In the genomic region with DNA sequence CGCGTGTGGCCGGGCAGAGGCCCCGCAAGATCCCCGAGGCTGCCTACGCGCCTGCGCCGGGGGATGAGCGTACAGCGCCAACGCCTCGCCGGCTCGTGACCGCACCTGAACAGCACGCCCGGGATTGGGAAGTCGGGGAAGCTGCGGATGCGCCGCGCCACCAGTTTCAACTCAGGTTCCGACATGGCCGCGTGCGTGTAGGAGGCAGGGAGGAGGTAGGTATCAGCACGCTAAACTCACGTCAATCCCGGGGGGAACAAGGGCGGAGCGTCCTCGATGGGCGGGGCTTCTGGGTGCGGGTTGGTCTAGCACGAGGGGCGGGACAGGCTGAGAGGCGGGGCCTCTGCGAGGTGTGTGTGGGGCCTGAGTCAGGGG, we compare ENCODE assay signal across 8 mouse cellular contexts. TPM values are rescaled to one million over a fixed set of nuclear protein-coding genes. Genes with fewer than 3 reads are reported as not detected.
DNase-seq lines count a peak whose midpoint lies in the region; ATAC-seq lines count a peak whose summit lies in the region.

A gene (minus strand): TSS at position 262 of the 375 bp plus-strand sequence.

- peaks cover 28% of the 10 kb centered on the region for H3K36me3 ChIP-seq in heart, embryonic 14.5 days (ENCODE audit: control insufficient read depth, insufficient read depth, low read length)
- peaks cover 34% of the 10 kb centered on the region for H3K36me3 ChIP-seq in liver, embryonic 13.5 days
- peaks cover 12% of the 10 kb centered on the region for H3K36me3 ChIP-seq in stomach, embryonic 16.5 days (ENCODE audit: control insufficient read depth, insufficient read depth, low read length)

- no peaks in the 10 kb centered on the region for H3K9me3 ChIP-seq in heart, embryonic 14.5 days (ENCODE audit: control insufficient read depth, low read length)
- H3K9me3 ChIP-seq in liver, embryonic 13.5 days (replicated peaks): no peaks in the 10 kb centered on the region
- H3K9me3 ChIP-seq in stomach, embryonic 16.5 days (replicated peaks; ENCODE audit: control insufficient read depth, low read length): no peaks in the 10 kb centered on the region

- no peaks in the 10 kb centered on the region for H3K27me3 ChIP-seq in heart, embryonic 14.5 days (ENCODE audit: control insufficient read depth, insufficient read depth, low read length)
- no peaks in the 10 kb centered on the region for H3K27me3 ChIP-seq in liver, embryonic 13.5 days
- no peaks in the 10 kb centered on the region for H3K27me3 ChIP-seq in stomach, embryonic 16.5 days (ENCODE audit: control insufficient read depth, insufficient read depth, low read length)

- H3K4me1 ChIP-seq in heart, embryonic 14.5 days (ENCODE audit: control insufficient read depth in 2 of 2, insufficient read depth in 2 of 2, low read length in 2 of 2): peaks cover 25 to 36% of the 10 kb centered on the region in 2 experiments
- H3K4me1 ChIP-seq in liver, embryonic 13.5 days (replicated peaks): peaks cover 59% of the 10 kb centered on the region
- H3K4me1 ChIP-seq in stomach, embryonic 16.5 days (ENCODE audit: control insufficient read depth, insufficient read depth, low read length): peaks cover 34% of the 10 kb centered on the region

- H3K27ac ChIP-seq in heart, embryonic 14.5 days (replicated peaks in 1 of 2; ENCODE audit: control insufficient read depth in 1 of 2, insufficient read depth in 1 of 2, low read depth in 2 of 2, low read length in 2 of 2): peak within 1 kb of the TSS in 1 of 2 experiments; percentile 60; a peak in 2 of 4 replicates
- peak within 1 kb of the TSS; percentile 88 for H3K27ac ChIP-seq in liver, embryonic 13.5 days
- peak within 1 kb of the TSS; percentile 82 for H3K27ac ChIP-seq in stomach, embryonic 16.5 days (ENCODE audit: low read length)

- DNase-seq in c-Kit-negative CD71-positive TER-119-positive erythroid progenitor cells, embryonic 14.5 days (ENCODE audit: low read depth, low spot score): peak; percentile 84
- DNase-seq in fibroblast of lung, adult 2 months (ENCODE audit: low read depth): peak; percentile 82
- peak; percentile 96 for DNase-seq in kidney, postnatal 14 days
- DNase-seq in liver, embryonic 13.5 days: peak; percentile 96
- peak; percentile 91 for DNase-seq in neural tube, embryonic 10.5 days (ENCODE audit: extremely low spot score, low spot score)

- ATAC-seq in CD4-positive, CD25-positive, alpha-beta regulatory T cell, adult 4 months: peak; percentile 99
- ATAC-seq in heart, embryonic 14.5 days (ENCODE audit: insufficient number of reproducible peaks, insufficient read depth, low FRiP score, low read depth): peak; percentile 86
- peak; percentile 86 for ATAC-seq in liver, embryonic 13.5 days (ENCODE audit: low read depth)
- peak; percentile 93 for ATAC-seq in stomach, embryonic 16.5 days (ENCODE audit: insufficient read depth, low FRiP score)

- under 1% methylated on average over 38 of the region's 39 CpGs for WGBS in heart, embryonic 14.5 days
- WGBS in liver, embryonic 13.5 days (ENCODE audit: insufficient replicate concordance): under 1% methylated on average over 39 of the region's 39 CpGs
- WGBS in stomach, embryonic 16.5 days: under 1% methylated on average over 39 of the region's 39 CpGs

- H3K4me3 ChIP-seq in heart, embryonic 14.5 days (ENCODE audit: control insufficient read depth in 1 of 2, insufficient read depth in 1 of 2, low read depth in 1 of 2, low read length in 2 of 2): peak within 1 kb of the TSS; percentile 67 to 73
- H3K4me3 ChIP-seq in liver, embryonic 13.5 days (replicated peaks): peak within 1 kb of the TSS; percentile 74
- H3K4me3 ChIP-seq in stomach, embryonic 16.5 days (replicated peaks; ENCODE audit: low read length): peak within 1 kb of the TSS; percentile 70

- peak within 1 kb of the TSS; percentile 90 for H3K9ac ChIP-seq in heart, embryonic 14.5 days (ENCODE audit: low read length)
- H3K9ac ChIP-seq in liver, embryonic 13.5 days: peak within 1 kb of the TSS; percentile 85
- peak within 1 kb of the TSS; percentile 88 for H3K9ac ChIP-seq in stomach, embryonic 16.5 days (ENCODE audit: low read length)

- H3K4me2 ChIP-seq in heart, embryonic 14.5 days (ENCODE audit: low read length): peak within 1 kb of the TSS; percentile 83
- peak within 1 kb of the TSS; percentile 94 for H3K4me2 ChIP-seq in liver, embryonic 13.5 days
- peak within 1 kb of the TSS; percentile 91 for H3K4me2 ChIP-seq in stomach, embryonic 16.5 days (ENCODE audit: low read depth, low read length)

RNA-seq across cellular contexts. Expression of the gene that starts here (rescaled TPM):
- 100 to 1,000 TPM; 146 to 207 TPM for polyA plus RNA-seq in CD4-positive, CD25-positive, alpha-beta regulatory T cell, adult 4 months (2017; shearing (Covaris generic))
- 240 and 243 TPM in 2 replicates for polyA plus RNA-seq in heart, embryonic 14.5 days (2014; fragmentation: Nextera tagmentation; extraction: Ambion mirVana)
- 198 and 218 TPM in 2 replicates for polyA plus RNA-seq in liver, embryonic 13.5 days (2015; fragmentation: Nextera tagmentation; extraction: Ambion mirVana)
- 335 and 345 TPM in 2 replicates for polyA plus RNA-seq in stomach, embryonic 16.5 days (2015; fragmentation: Nextera tagmentation; extraction: Ambion mirVana)
